Mouse (Mus musculus) kidney, adult 18-20 months (tissue): ENCODE data around the gene Actg1.
A peak's percentile ranks its signal among the peaks of the same experiment; 100 is the strongest.

ENCODE experiments used
- DNase-seq: peaks from one replicate; pipeline ENCODE4 v3.0.0; 2021

Actg1 gene

GRCm38 (mm10) chr11:120307566-120308430, 40.5 kb downstream of the Actg1 start:
- DNase-seq: peak; percentile 98

GRCm38 (mm10) chr11:120307132-120307413, 41.3 kb downstream of the Actg1 start:
- no peak for DNase-seq

GRCm38 (mm10) chr11:120306366-120307131, 41.8 kb downstream of the Actg1 start:
- no peak for DNase-seq

GRCm38 (mm10) chr11:120305535-120306365, 42.6 kb downstream of the Actg1 start:
- no peak for DNase-seq

- peak; percentile 92 for DNase-seq
Observed at GRCm38 (mm10) chr11:120304886-120305534, 43.3 kb downstream of the Actg1 start.

GRCm38 (mm10) chr11:120304350-120304694, 44.0 kb downstream of the Actg1 start:
- peak; percentile 40 for DNase-seq

GRCm38 (mm10) chr11:120303559-120304349, 44.6 kb downstream of the Actg1 start:
- no peak for DNase-seq

GRCm38 (mm10) chr11:120303119-120303518, 45.2 kb downstream of the Actg1 start:
- DNase-seq: no peak

- no peak for DNase-seq
Observed at GRCm38 (mm10) chr11:120299484-120299883, 48.9 kb downstream of the Actg1 start.

GRCm38 (mm10) chr11:120298441-120299141, 49.8 kb downstream of the Actg1 start:
- no peak for DNase-seq

GRCm38 (mm10) chr11:120297767-120298166, 50.6 kb downstream of the Actg1 start:
- DNase-seq: no peak

GRCm38 (mm10) chr11:120296305-120297144, 51.8 kb downstream of the Actg1 start:
- no peak for DNase-seq
